Mouse (Mus musculus) stomach, postnatal 0 days (tissue): ENCODE measurements around the gene Agrp. TPM values are rescaled to one million over a fixed set of nuclear protein-coding genes. Genes with fewer than 3 reads are reported as not detected.
A peak's percentile ranks its signal among the peaks of the same experiment; 100 is the strongest.

Source experiments
- ATAC-seq: fragments of 200-750 bp; cut with Nextera tagmentation; 2 replicates; pipeline ENCODE4 v1.8.0; 2017; ENCODE audit not compliant: low FRiP score, low TSS enrichment
- DNase-seq: peaks from one replicate; pipeline ENCODE4 v3.0.0-alpha.2; 2016; ENCODE audit warnings: low spot score
- H3K27ac ChIP-seq: fragments of 300-500 bp; sonication (generic); replicated peaks from 2 replicates; pipeline ENCODE4 v1.5.1; 2014; ENCODE audit warnings: mild to moderate bottlenecking, control low read depth
- H3K27me3 ChIP-seq: fragments of 300-500 bp; sonication (generic); 2 replicates; pipeline ENCODE4 v1.6.1; 2014; ENCODE audit warnings: low read length; ENCODE audit not compliant: control insufficient read depth, insufficient read depth
- H3K36me3 ChIP-seq: fragments of 300-500 bp; sonication (generic); 2 replicates; pipeline ENCODE4 v1.6.1; 2014; ENCODE audit warnings: low read length, mixed read lengths; ENCODE audit not compliant: control insufficient read depth, insufficient read depth
- H3K4me1 ChIP-seq: fragments of 300-500 bp; sonication (generic); replicated peaks from 2 replicates; pipeline ENCODE4 v1.6.1; 2014; ENCODE audit warnings: antibody characterized with exemption; ENCODE audit not compliant: control insufficient read depth, insufficient read depth
- H3K4me2 ChIP-seq: fragments of 300-500 bp; sonication (generic); replicated peaks from 2 replicates; pipeline ENCODE4 v1.6.1; 2014; ENCODE audit warnings: low read depth, mild to moderate bottlenecking, control low read depth, moderate library complexity
- H3K4me3 ChIP-seq: fragments of 300-500 bp; sonication (generic); 2 replicates; pipeline ENCODE4 v1.5.1; 2014; ENCODE audit warnings: low read depth, low read length, control low read depth
- H3K9ac ChIP-seq: fragments of 300-500 bp; sonication (generic); 2 replicates; pipeline ENCODE4 v1.6.1; 2014; ENCODE audit warnings: mild to moderate bottlenecking, low read length, control low read depth, mixed read lengths
- H3K9me3 ChIP-seq: fragments of 300-500 bp; sonication (generic); 2 replicates; pipeline ENCODE4 v1.6.1; 2016; ENCODE audit warnings: low read length; ENCODE audit not compliant: control insufficient read depth
- CTCF ChIP-seq: IDR thresholded peaks from 2 replicates; pipeline ENCODE4 v1.5.1; 2016; ENCODE audit warnings: antibody characterized with exemption, low read depth, mild to moderate bottlenecking, moderate library complexity
- EP300 ChIP-seq: optimal IDR thresholded peaks from 2 replicates; pipeline ENCODE3; 2016; ENCODE audit warnings: antibody characterized with exemption
- WGBS: fragments of 180-500 bp; shearing (Covaris S2); extraction: QIAGEN DNeasy Blood & Tissue Kit; methylation state at CpG from one replicate; pipeline ENCODE4 v1.1.7; 2014; 5-methylcytosine and 5-hydroxymethylcytosine counted together
- polyA plus RNA-seq: library from polyadenylated mRNA; unstranded; fragments of >200 nt; fragmentation: Nextera tagmentation; extraction: Ambion mirVana; gene quantifications from 2 replicates; pipeline ENCODE4 v1.2.1, GENCODE M21; 2015

Agrp gene
- polyA plus RNA-seq, 1 experiment from 2014 or later, result 0.45 TPM

DNA sequence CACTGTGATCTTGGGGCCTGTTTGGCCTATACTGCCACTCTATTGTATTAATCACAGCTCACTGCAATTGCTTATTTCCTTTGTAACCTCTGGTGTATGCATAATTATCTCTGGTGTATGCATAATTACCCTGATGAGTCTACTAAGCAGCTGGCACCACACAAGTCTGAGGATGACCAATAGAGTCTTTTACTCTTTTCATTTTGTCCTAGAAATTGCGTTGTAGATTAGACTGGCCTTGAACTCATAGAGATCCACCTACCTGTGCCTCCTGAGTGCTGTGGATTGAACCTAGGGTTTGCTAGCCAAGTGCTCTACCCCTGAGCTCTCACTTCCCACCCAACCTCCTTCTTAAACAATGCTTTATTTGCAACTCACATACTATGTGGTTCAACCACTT is 11.1 kb downstream of the Agrp start:
- Histone ChIP-seq H3K36me3 (peaks cover 3% of the 10 kb centered on the region; the same call in 1 of the 2 replicates), H3K9ac (no peak overlapping the region), H3K4me2 (no peak overlapping the region), H3K9me3 (no peaks in the 10 kb centered on the region), H3K27me3 (no peaks in the 10 kb centered on the region), H3K4me3 (no peak overlapping the region), H3K4me1 (no peaks in the 10 kb centered on the region), H3K27ac (no peak overlapping the region)
- DNase-seq (no peak), ATAC-seq (no peak)
- TF ChIP-seq CTCF (no peak), EP300 (no peak)
- 81% methylated on average over 1 of the region's 1 CpGs for WGBS

DNA sequence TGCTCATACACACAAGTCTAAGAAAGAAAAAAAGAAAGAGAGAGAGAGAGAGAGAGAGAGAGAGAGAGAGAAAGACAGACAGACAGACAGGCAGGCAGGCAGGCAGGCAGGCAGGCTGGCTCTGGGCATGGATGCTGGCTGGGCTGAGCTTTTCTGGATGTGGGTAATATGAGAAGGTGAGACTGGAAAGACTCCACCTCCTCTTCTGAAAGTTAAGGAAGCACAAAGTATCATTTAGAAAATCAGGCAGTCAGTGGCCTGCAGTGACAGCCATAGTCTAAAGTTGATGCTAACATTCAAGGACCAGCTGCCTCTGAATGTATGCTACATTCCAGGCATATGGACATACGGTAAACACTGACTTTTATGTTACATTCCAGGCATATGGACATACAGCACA is 12.4 kb downstream of the Agrp start:
- Histone ChIP-seq H3K27ac (no peak overlapping the region), H3K9me3 (no peaks in the 10 kb centered on the region), H3K4me2 (no peak overlapping the region), H3K9ac (no peak overlapping the region), H3K36me3 (peaks cover 9% of the 10 kb centered on the region; the same call in 1 of the 2 replicates), H3K4me1 (no peaks in the 10 kb centered on the region), H3K4me3 (no peak overlapping the region), H3K27me3 (no peaks in the 10 kb centered on the region)
- 39% methylated on average over 1 of the region's 1 CpGs for WGBS
- no peak for TF ChIP-seq CTCF
- TF ChIP-seq EP300, result no peak
- ATAC-seq (no peak), DNase-seq (no peak)

DNA sequence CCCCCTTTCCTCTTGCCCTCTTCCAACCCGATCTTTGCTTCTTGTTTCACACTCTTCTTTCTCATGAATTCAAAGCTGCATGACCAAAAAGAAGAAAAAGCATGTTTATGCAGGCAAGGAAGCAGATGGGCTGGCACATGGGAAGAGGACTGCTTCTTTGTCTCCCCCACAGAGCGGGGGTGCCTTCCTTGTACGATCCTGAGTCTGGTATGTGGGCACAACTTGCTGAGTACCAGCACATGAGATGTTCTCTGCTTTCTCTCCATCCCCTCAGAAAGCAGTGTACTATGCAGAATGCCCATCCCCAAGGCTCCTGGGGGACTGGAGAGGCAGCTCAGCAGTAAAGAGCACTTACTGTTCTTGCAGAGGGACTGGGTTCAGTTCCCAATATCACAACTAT is 12.8 kb downstream of the Agrp start:
- no peak overlapping the region for H3K9ac ChIP-seq
- WGBS, result 66% methylated on average over 3 of the region's 3 CpGs
- no peak for DNase-seq
- no peak for ATAC-seq
- no peaks in the 10 kb centered on the region for H3K9me3 ChIP-seq
- no peak overlapping the region for H3K4me2 ChIP-seq
- no peak overlapping the region for H3K4me3 ChIP-seq
- no peaks in the 10 kb centered on the region for H3K27me3 ChIP-seq
- H3K36me3 ChIP-seq, result peaks cover 9% of the 10 kb centered on the region; the same call in 1 of the 2 replicates
- no peaks in the 10 kb centered on the region for H3K4me1 ChIP-seq
- no peak overlapping the region for H3K27ac ChIP-seq
- TF ChIP-seq EP300, result no peak
- TF ChIP-seq CTCF, result no peak

DNA sequence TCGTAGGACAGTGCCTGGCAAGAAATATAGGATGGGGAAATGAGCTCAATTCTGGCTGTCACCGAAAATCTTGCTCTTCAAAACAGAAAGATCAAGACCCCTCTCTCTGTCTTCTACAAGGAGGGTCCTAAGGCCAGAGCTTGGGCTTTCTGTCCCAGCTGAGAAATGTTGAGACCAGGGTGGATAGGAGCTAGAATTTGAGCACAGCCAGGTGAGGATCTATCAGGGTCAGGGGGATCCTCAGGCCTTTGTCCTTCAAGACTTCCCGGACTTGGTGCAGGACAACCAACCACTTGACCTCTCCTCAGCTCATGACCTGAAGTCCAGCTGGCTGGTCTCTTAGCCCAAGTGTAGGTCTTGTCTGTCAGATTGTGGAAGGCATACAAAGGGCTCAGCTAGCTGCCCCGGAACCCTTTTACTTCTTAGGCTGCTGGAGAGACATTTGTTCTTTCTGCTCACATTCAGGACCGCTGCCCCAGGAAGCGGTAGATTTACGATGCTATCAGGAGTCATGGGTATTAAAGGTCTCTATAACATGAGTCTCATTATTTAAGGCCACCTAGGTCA is 13.4 kb downstream of the Agrp start:
- H3K4me3 ChIP-seq, result no peak overlapping the region
- no peak overlapping the region for H3K27ac ChIP-seq
- TF ChIP-seq EP300, result no peak
- no peak for TF ChIP-seq CTCF
- 61% methylated on average over 7 of the region's 7 CpGs for WGBS
- ATAC-seq (no peak), DNase-seq (no peak)
- H3K9me3 ChIP-seq, result no peaks in the 10 kb centered on the region
- H3K4me2 ChIP-seq, result no peak overlapping the region
- no peak overlapping the region for H3K9ac ChIP-seq
- no peaks in the 10 kb centered on the region for H3K27me3 ChIP-seq
- H3K36me3 ChIP-seq, result peaks cover 9% of the 10 kb centered on the region; the same call in 1 of the 2 replicates
- H3K4me1 ChIP-seq, result no peaks in the 10 kb centered on the region

DNA sequence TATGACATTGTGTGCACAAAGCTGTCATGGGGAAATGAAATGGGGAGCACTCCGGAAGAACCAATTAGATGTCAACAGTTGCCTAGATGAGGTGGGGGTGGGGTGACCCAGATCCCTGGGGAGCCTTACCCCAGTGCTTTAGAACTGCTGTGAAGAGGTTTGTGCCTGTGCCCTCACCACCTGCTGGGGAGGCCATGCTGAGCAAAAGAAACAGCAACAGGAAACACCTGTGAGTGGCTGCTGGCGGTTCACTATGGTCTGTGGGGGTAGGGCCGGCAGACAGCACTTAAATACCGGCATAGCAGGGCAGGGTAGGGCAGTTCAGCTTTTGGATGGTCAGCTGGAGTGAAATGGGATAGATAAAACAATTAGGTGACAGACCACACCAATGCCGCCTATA is 14.1 kb downstream of the Agrp start:
- peaks cover 13% of the 10 kb centered on the region for H3K36me3 ChIP-seq
- DNase-seq (peak; percentile 20), ATAC-seq (no peak)
- H3K27ac ChIP-seq, result peak overlapping the region; percentile 61; the same call in 1 of the 2 replicates
- no peak for TF ChIP-seq EP300
- no peak for TF ChIP-seq CTCF
- H3K9me3 ChIP-seq, result no peaks in the 10 kb centered on the region
- H3K27me3 ChIP-seq, result no peaks in the 10 kb centered on the region
- H3K4me1 ChIP-seq, result no peaks in the 10 kb centered on the region
- 35% methylated on average over 5 of the region's 5 CpGs for WGBS
- no peak overlapping the region for H3K9ac ChIP-seq
- no peak overlapping the region for H3K4me3 ChIP-seq
- H3K4me2 ChIP-seq, result no peak overlapping the region

GRCm38 (mm10) chr8:105622421-105622920 is 14.7 kb downstream of the Agrp start:
- no peaks in the 10 kb centered on the region for H3K4me1 ChIP-seq
- H3K36me3 ChIP-seq, result peaks cover 13% of the 10 kb centered on the region
- DNase-seq (peak; percentile 96), ATAC-seq (peak; percentile 93)
- no peaks in the 10 kb centered on the region for H3K9me3 ChIP-seq
- peak overlapping the region; percentile 61; the same call in 1 of the 2 replicates for H3K27ac ChIP-seq
- no peaks in the 10 kb centered on the region for H3K27me3 ChIP-seq
- no peak overlapping the region for H3K4me3 ChIP-seq
- no peak for TF ChIP-seq EP300
- TF ChIP-seq CTCF, result peak; percentile 99
- 3% methylated on average over 8 of the region's 8 CpGs for WGBS
- H3K4me2 ChIP-seq, result no peak overlapping the region
- no peak overlapping the region for H3K9ac ChIP-seq
